Mouse (Mus musculus): ENCODE results near the gene Cyba.

- no peak for TF ChIP-seq CTCF (IDR thresholded peaks at IDR 0.05; ENCODE audit: low read depth, low read length)
- no peak for TF ChIP-seq POLR2AphosphoS5 (IDR thresholded peaks at IDR 0.05; ENCODE audit: insufficient replicate concordance, low read depth, low read length)
- no peak for TF ChIP-seq GATA1 (IDR thresholded peaks at IDR 0.05; ENCODE audit: borderline replicate concordance, low read length)
- no peak for TF ChIP-seq TAL1 (conservative IDR thresholded peaks at IDR 0.05; ENCODE audit: low read depth, low read length)
Observed at GRCm38 (mm10) chr8:122460524-122461472, 28.1 kb upstream of the Cyba start, which contains the start of gene Snai3.

Data from G1E (cell line).